Mouse (Mus musculus) embryonic facial prominence, embryonic 10.5 days (tissue): ENCODE measurements around the gene Tbc1d10b. TPM values are rescaled to one million over a fixed set of nuclear protein-coding genes. Genes with fewer than 3 reads are reported as not detected.

ENCODE experiments used
- DNase-seq: peaks from one replicate; pipeline ENCODE4 v3.0.0-alpha.2; 2017; ENCODE audit warnings: low spot score
- H3K27ac ChIP-seq: fragments of 300-500 bp; sonication (generic); replicated peaks from 2 replicates; pipeline ENCODE4 v1.5.1; 2016; ENCODE audit warnings: mild to moderate bottlenecking
- H3K27me3 ChIP-seq: fragments of 300-500 bp; sonication (generic); replicated peaks from 2 replicates; pipeline ENCODE4 v1.6.1; 2016; ENCODE audit warnings: low read depth, mild to moderate bottlenecking; ENCODE audit not compliant: poor library complexity, severe bottlenecking
- H3K36me3 ChIP-seq: fragments of 300-500 bp; sonication (generic); replicated peaks from 2 replicates; pipeline ENCODE4 v1.6.1; 2016; ENCODE audit warnings: mild to moderate bottlenecking, moderate library complexity
- H3K4me1 ChIP-seq: fragments of 300-500 bp; sonication (generic); 2 replicates; pipeline ENCODE4 v1.6.1; 2016
- H3K4me3 ChIP-seq: fragments of 300-500 bp; sonication (generic); 2 replicates; pipeline ENCODE4 v1.5.1; 2016; ENCODE audit warnings: mild to moderate bottlenecking, moderate library complexity
- H3K9me3 ChIP-seq: fragments of 300-500 bp; sonication (generic); 2 replicates; pipeline ENCODE4 v1.6.1; 2016; ENCODE audit warnings: mild to moderate bottlenecking
- WGBS: fragments of 180-500 bp; shearing (Covaris S2); methylation state at CpG from one replicate; pipeline ENCODE4 v1.1.7; 2016; 5-methylcytosine and 5-hydroxymethylcytosine counted together
- polyA plus RNA-seq: library from polyadenylated mRNA; unstranded; fragments of >200 nt; fragmentation: Nextera tagmentation; extraction: Ambion mirVana; gene quantifications from 2 replicates; pipeline ENCODE4 v1.2.1, GENCODE M21; 2016

Tbc1d10b gene
- polyA plus RNA-seq, 1 experiment from 2014 or later: 34.4 TPM

DNA sequence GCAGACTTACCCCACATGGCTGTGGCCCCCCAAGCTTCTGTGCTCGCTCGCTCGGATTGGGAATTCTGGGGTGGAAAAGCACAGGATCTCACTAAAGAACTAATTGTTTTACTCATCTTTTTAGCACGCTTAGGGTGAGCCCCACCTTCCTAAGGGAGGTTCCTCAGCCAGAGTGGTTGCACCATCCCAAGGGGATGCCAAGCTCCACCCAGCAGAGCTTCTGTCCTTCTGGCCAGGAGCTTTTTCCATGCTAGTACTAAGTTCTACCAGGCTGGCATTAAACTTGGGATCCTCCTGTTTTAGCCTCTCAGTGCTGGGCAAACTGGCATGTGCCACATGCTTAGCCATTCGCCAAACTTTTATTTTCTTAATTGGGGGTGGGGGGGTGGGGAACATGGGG lies 45.7 kb downstream of the Tbc1d10b start:
- Histone ChIP-seq H3K36me3 (no peaks in the 10 kb centered on the region), H3K27ac (no peak overlapping the region), H3K27me3 (no peaks in the 10 kb centered on the region), H3K4me3 (no peak overlapping the region), H3K9me3 (no peaks in the 10 kb centered on the region), H3K4me1 (no peaks in the 10 kb centered on the region)
- DNase-seq: no peak
- 85% methylated on average over 5 of the region's 5 CpGs for WGBS

DNA sequence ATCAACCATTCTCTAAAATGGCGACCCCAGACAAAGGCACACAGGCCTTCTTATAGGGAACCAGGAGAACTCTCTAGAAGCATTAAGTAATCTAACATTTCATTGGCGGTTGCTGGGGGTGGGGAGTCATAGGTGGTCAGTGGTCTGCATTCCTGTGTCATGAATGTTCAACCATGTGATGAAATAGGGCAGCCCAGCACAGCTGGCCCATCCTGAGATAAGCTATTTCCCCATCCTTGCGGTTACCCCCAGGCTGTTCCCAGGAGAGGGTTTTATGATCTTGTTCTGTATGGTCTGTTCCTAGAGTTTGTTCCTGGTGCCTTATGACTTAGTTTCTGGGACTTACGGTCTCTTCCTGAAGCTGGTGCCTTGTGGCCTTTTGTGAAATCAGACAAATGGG lies 50.7 kb downstream of the Tbc1d10b start:
- 95% methylated on average over 4 of the region's 4 CpGs for whole genome bisulfite sequencing
- Histone ChIP-seq H3K4me3 (no peak overlapping the region), H3K27me3 (no peaks in the 10 kb centered on the region), H3K27ac (no peak overlapping the region), H3K36me3 (no peaks in the 10 kb centered on the region), H3K9me3 (no peaks in the 10 kb centered on the region), H3K4me1 (no peaks in the 10 kb centered on the region)
- no peak for DNase-seq

DNA sequence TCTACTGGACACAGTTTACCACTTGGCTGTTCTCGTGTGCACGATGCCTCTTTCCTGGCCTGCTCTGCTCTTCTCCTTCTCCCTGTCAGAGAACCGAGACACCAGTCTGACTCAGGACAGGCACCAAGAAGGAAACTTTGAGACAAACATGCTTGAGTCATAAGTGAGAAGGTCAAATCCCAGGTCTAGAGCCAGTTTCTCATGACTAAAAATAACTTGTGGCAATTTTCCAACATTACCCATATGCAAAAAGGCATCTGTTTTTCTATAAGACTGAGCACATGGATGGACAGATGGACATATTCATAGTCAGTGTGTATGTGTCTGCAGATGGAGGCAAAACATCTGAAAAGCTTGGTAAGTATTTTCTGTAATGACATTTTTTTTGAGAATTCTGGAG lies 54.8 kb downstream of the Tbc1d10b start:
- no peaks in the 10 kb centered on the region for H3K9me3 ChIP-seq
- H3K4me3 ChIP-seq: no peak overlapping the region
- H3K4me1 ChIP-seq: no peaks in the 10 kb centered on the region
- no peaks in the 10 kb centered on the region for H3K36me3 ChIP-seq
- no peak for DNase-seq
- 87% methylated on average over 3 of the region's 3 CpGs for WGBS
- no peaks in the 10 kb centered on the region for H3K27me3 ChIP-seq
- no peak overlapping the region for H3K27ac ChIP-seq

DNA sequence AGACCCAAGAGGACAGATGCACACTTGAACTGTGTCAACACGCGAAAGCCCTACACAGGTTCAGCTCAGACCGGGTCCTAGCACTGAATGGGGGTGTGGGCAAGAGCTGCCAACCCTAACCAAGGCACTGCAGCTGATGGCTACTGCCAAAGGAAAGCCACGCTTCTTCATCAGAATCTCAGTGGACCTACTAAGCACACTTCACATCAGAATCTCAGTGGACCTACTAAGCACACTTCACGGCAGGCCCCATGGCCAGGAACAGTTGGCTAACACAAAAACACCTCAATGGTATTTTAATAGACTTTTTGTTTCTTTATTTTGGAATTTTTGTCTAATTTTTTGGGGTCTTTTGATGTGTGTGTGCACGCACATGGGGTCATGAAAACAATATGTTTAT lies 55.8 kb downstream of the Tbc1d10b start:
- DNase-seq: no peak
- H3K4me1 ChIP-seq: no peaks in the 10 kb centered on the region
- no peak overlapping the region for H3K4me3 ChIP-seq
- H3K9me3 ChIP-seq: no peaks in the 10 kb centered on the region
- 91% methylated on average over 6 of the region's 6 CpGs for WGBS
- no peaks in the 10 kb centered on the region for H3K27me3 ChIP-seq
- H3K27ac ChIP-seq: no peak overlapping the region
- no peaks in the 10 kb centered on the region for H3K36me3 ChIP-seq

DNA sequence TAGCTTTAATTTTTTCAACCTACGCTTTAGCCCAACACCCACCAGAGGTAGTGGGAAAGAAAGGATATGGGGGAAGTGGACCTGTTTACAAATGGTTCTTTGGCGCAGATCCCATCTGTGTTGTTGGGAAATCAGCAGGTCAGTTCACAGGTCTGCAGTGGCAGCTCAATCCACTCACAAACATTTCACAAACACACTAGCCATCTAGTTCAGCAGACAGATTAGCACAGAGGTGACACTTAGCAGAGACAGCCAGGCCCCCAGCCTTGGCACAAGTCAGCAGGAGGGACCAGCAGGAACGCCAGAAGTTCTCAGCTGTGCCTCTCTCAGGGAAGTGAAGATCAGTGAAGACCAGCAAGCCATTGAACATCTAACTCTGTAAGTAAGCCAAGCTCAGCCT lies 60.4 kb downstream of the Tbc1d10b start:
- Histone ChIP-seq H3K4me3 (no peak overlapping the region), H3K4me1 (peaks cover 13% of the 10 kb centered on the region), H3K9me3 (no peaks in the 10 kb centered on the region), H3K36me3 (no peaks in the 10 kb centered on the region), H3K27ac (no peak overlapping the region), H3K27me3 (no peaks in the 10 kb centered on the region)
- whole genome bisulfite sequencing: 79% methylated on average over 3 of the region's 3 CpGs
- DNase-seq: no peak

Other genes with a start within 250 kb of the Tbc1d10b start
- gene Cdipt, start 232.6 kb downstream of the Tbc1d10b start, polyA plus RNA-seq: 79.9 and 85.2 TPM in 2 replicates
- gene Cdiptos, start 232.4 kb downstream of the Tbc1d10b start, polyA plus RNA-seq: 0.50 and 0.77 TPM in 2 replicates
- 4.1 TPM in 2 replicates for gene Mvp, start 193.8 kb downstream of the Tbc1d10b start, polyA plus RNA-seq
- gene Pagr1b, start 192.0 kb downstream of the Tbc1d10b start, polyA plus RNA-seq: 0.78 TPM in 1 of 2 replicates, not detected in the other
- gene Pagr1a, start 191.1 kb downstream of the Tbc1d10b start, polyA plus RNA-seq: 41.1 and 107 TPM in 2 replicates
- gene Gm42742, start 187.4 kb downstream of the Tbc1d10b start, polyA plus RNA-seq: 37.7 and 92.9 TPM in 2 replicates
- 2.7 and 3.4 TPM in 2 replicates for gene Prrt2, start 187.3 kb downstream of the Tbc1d10b start, polyA plus RNA-seq
- 63.6 and 68.8 TPM in 2 replicates for gene Maz, start 181.4 kb downstream of the Tbc1d10b start, polyA plus RNA-seq
- gene Kif22, start 166.0 kb downstream of the Tbc1d10b start, polyA plus RNA-seq: 200 and 207 TPM in 2 replicates
- gene Zg16, start 121.1 kb downstream of the Tbc1d10b start, polyA plus RNA-seq: not detected in 2 replicates
- 0.54 and 1.4 TPM in 2 replicates for gene AI467606, start 117.1 kb downstream of the Tbc1d10b start, polyA plus RNA-seq
- 3.7 and 4.1 TPM in 2 replicates for gene Qprt, start 86.2 kb downstream of the Tbc1d10b start, polyA plus RNA-seq
- gene Spn, start 70.6 kb downstream of the Tbc1d10b start, polyA plus RNA-seq: 0.04 and 0.09 TPM in 2 replicates
- gene Cd2bp2, start 12.4 kb downstream of the Tbc1d10b start, polyA plus RNA-seq: 89.9 and 93.4 TPM in 2 replicates
- 9.3 and 10.7 TPM in 2 replicates for gene Mylpf, start 422 bp upstream of the Tbc1d10b start, polyA plus RNA-seq
- gene Zfp553, start 24.6 kb upstream of the Tbc1d10b start, polyA plus RNA-seq: 73.5 and 75.8 TPM in 2 replicates
- 27.3 and 30.0 TPM in 2 replicates for gene Sept1, start 24.7 kb upstream of the Tbc1d10b start, polyA plus RNA-seq
- gene Zfp771, start 35.8 kb upstream of the Tbc1d10b start, polyA plus RNA-seq: 65.1 and 69.1 TPM in 2 replicates
- 363 and 380 TPM in 2 replicates for gene Dctpp1, start 52.2 kb upstream of the Tbc1d10b start, polyA plus RNA-seq
- 82.5 and 86.4 TPM in 2 replicates for gene Sephs2, start 65.6 kb upstream of the Tbc1d10b start, polyA plus RNA-seq
- 0.73 and 0.82 TPM in 2 replicates for gene Itgal, start 87.8 kb upstream of the Tbc1d10b start, polyA plus RNA-seq
- gene Zfp768, start 137.1 kb upstream of the Tbc1d10b start, polyA plus RNA-seq: 19.7 and 20.9 TPM in 2 replicates
- 9.0 and 9.3 TPM in 2 replicates for gene Zfp747, start 167.6 kb upstream of the Tbc1d10b start, polyA plus RNA-seq
- 5.1 and 6.4 TPM in 2 replicates for gene 9130019O22Rik, start 178.7 kb upstream of the Tbc1d10b start, polyA plus RNA-seq
- 4.6 and 5.5 TPM in 2 replicates for gene E430018J23Rik, start 185.2 kb upstream of the Tbc1d10b start, polyA plus RNA-seq
- gene Zfp764, start 198.4 kb upstream of the Tbc1d10b start, polyA plus RNA-seq: 6.1 and 7.1 TPM in 2 replicates
- 29.0 and 32.5 TPM in 2 replicates for gene Zfp688, start 213.6 kb upstream of the Tbc1d10b start, polyA plus RNA-seq
- 13.4 and 17.7 TPM in 2 replicates for gene Zfp689, start 240.7 kb upstream of the Tbc1d10b start, polyA plus RNA-seq